Mouse (Mus musculus) spleen, adult 2 months (tissue): Measurements from ENCODE around the gene H2al2a.

Experiments
- CTCF ChIP-seq: fragments of 200-500 bp; IDR thresholded peaks from 2 replicates; pipeline ENCODE4 v1.5.1; 2011; ENCODE audit warnings: mild to moderate bottlenecking, inconsistent platforms; ENCODE audit not compliant: insufficient read depth, insufficient read length, insufficient replicate concordance; ENCODE audit errors: extremely low read depth
- POLR2A ChIP-seq: fragments of 200-500 bp; IDR thresholded peaks from 2 replicates; pipeline ENCODE4 v1.6.1; 2011; ENCODE audit warnings: low read depth, low read length, inconsistent platforms

GRCm38 (mm10) chr2:17972843-17973242, 23.9 kb downstream of the H2al2a start:
- TF ChIP-seq CTCF: no peak
- no peak for TF ChIP-seq POLR2A
